Mouse (Mus musculus) lung, postnatal 0 days (tissue): ENCODE results near the gene Exoc6b.

ENCODE experiments used
- CTCF ChIP-seq: IDR thresholded peaks from 2 replicates; pipeline ENCODE4 v1.5.1; 2016; ENCODE audit warnings: antibody characterized with exemption, mild to moderate bottlenecking
- EP300 ChIP-seq: IDR thresholded peaks from 2 replicates; pipeline ENCODE4 v1.6.1; 2016; ENCODE audit warnings: antibody characterized with exemption, mild to moderate bottlenecking, control low read depth

GRCm38 (mm10) chr6:84912434-84912833 is 156.9 kb downstream of the Exoc6b start:
- TF ChIP-seq CTCF (peak; percentile 72), EP300 (no peak)
